Mouse (Mus musculus) kidney, postnatal 10 days (tissue): ENCODE measurements around the gene Dnajc5.

Source experiments
- DNase-seq: peaks from one replicate; pipeline ENCODE4 v3.0.0; 2021; ENCODE audit warnings: mixed read lengths

The Dnajc5 gene

DNA sequence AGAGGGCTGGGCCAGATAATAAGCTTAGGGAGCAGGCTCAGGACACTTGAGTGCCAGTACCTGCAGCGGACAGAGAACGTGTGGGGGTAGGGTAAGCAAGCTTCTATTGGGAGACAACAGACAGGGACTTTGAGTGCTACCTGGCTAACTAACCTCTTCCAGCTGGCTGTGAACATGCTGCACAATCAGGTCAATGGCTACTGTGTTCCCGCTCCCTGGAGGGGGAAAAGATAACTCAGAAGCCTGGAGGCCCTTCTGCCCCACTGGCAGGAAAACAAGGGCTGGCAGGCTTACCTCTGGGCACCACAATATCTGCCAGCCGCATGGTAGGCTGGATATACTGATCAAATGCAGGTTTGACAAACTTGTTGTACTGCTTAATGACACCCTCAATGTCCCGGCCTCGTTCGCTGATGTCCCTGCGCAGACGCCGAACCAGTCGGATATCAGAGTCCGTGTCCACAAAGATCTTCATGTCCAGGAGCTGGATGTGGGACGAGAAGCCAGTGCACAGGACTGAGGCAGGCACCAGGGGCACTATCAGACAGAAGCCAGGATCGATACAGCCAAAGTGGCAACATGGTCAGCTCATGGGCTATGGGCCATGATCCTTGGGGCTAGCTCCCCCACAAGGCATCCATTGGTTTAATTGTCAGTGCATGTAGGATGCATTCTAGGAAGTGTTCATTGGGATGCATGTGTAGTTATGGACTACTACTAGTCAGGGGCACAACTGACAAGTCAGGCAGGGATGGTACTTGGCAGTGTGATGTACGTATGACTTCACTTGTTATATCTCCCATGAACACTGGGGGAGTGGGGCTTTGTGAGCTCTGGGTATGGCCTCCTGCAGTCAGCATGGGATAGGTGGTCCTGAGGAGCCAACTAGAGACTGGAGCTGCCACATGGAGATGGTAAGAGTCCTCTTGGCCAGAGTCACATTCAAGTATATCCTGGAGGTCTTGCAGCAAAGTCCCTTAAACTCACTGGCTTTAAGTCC lies 52.9 kb downstream of the Dnajc5 start:
- no peak for DNase-seq

DNA sequence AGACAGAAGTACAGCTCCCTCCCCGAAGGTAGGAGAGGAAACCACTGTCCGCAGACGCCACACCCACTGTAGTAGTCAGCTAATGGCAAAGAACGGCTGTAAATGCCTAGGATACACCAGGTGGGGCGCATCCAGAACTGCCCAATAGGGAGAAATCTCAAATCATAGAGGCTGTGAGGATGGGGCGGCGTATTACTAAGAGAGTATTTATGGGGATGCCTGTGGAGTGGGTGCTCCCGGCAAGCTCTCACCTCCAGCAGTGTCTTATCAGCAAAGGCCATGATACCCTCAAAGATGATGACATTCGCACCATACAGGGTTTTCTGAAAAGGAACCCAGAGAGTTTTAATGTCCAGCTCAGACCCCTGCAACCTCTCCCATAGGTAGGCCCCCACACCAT lies 53.7 kb downstream of the Dnajc5 start:
- no peak for DNase-seq

DNA sequence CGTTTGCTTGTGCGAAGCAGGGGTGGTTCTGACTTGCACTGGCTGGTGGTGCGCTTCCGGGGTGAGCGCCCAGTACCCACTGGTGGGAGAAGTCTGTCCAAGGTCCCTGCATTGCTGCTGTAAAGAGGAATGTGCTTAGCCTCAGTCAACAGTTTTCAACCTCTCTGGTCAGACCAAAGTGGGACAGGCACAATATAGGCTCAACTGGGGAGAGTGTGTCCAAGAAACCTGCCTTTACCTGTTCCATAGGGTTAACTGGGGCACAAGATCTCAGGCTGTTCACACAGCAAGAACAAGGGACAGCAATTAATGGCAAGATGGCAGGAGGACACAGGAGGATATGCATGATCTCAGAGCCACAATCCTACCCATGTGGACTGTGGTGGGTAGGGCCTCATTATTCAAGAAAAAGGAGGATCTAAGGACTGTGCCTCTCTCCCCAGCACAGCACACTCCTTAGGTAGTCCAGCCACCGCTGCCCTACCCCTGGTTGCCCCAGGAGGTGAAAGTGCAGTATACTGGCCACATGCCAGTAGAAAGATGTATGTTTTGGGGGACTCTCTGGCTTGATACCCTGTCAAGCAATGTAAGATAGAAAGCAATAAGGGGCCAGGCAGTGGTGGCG lies 54.7 kb downstream of the Dnajc5 start:
- no peak for DNase-seq

DNA sequence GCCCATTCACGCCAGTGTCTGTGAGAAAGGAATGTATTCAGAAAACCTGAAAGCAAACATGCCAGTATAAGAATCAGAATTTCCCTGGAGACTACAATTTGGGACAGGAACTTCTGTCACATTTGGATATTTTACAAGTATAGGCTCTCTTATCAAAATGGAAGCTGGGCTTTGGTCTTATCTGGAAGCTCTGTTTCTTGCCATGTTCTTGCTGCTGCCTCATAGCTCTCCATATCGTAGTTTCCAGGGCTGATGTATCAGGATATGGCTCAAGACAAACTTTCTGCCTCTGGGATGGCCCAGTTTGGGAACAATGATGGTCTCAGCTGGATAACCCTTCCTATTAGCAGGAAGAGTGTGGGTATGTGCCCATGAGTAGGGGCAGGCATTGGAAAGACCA lies 56.3 kb downstream of the Dnajc5 start:
- DNase-seq = no peak

DNA sequence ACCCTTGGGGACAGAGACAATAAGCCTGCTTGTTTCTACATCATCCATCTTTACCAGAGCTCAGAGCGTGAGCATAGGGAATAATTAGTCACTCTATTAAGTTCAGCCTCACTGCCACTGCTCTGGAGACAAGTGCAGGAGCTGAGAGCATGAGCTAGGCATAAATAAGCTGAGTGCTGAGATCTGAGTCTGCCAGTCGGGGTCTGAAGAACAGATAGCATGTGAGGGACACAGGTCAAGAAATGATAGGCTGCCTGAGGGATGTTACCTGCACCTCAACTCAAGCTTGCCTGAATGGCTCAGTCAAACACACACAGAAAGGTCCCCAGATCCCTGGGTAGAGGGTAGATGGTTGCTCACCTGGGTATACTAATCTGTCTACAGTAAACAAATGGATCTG lies 56.8 kb downstream of the Dnajc5 start:
- no peak for DNase-seq

DNA sequence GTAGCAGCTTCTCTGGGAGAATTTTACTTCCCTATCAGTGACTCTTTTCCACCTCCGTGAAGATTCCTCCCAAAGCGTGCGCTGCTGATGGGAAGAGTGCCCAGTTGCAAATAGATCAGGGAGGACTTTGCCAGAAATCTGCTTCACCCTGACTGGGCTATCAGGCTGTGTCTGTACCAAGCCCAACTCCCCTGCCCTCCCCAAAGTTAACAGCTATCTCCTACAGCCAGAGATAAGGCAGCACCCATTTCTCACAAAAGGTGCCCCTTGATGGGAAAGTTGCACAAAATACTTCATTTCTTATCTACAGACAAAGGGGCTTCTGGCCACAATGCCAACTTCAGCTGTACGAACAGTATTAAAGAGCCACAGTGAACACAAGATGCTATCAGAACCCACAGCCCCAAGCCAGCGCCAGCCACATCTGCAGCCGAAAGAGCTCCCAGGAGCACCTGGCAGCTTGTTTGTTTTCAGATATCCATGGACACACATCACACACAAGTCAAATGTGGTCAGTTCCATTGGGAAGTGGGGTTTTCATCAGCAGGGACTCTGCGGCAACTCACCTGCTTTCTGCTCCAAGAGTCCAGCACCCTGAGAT lies 57.8 kb downstream of the Dnajc5 start:
- no peak for DNase-seq

DNA sequence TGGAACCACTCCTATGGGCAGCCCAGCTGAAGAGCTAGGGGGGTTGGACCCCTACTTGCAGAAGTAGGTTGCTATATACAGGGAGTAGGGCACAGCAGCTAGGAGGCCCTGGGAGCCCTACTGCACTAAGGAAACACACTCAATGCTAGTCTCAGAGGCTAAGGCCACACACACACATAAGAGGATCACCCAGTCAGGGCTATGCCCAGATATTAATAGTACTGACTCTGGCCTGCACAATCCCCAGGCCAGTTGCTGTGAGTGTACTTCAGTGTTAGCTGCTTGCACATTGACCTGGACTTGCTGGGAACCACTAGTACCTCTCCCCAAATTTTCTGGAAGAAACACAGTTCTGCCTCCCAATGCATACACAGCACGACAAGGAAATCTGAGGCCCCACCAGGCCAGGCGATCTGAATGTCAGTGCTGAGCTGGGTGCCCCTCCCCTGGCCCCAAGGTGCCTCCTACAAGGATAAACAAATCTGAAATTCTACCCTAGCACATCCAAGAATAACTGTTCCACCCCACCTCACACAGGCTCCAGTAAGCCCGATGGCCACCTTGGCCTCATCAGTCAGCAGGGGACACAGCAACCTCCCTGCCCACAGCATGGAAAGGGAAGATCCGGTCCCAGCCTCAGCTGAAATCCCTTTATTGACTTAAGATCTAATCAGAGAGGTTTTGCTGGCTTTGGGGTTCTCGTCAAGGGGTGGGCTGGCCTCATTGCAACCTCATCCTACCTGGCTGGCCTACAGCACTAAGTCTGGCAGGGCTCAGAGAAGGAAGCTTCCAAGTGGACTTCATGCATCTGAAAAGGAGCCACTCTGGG lies 58.7 kb downstream of the Dnajc5 start:
- no peak for DNase-seq

DNA sequence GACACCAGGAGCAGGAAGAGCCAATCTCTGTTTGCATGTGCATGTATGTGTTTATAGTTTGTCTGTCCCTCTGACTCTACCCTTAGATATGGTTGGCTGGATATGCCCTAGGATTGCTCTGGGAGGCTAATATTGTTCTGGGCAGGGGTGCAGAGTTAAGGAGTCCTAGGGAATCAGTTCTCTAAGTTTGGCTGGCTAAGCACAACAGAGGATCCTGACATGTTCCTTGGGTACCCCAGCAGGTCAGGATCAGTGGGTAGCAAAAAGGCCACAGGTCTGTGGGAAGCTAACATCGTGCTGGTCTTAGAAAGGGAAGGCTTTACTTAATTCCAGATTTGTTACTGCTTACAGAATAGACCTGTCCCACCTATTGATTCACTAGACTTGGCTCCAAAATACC lies 59.4 kb downstream of the Dnajc5 start:
- DNase-seq = no peak

DNA sequence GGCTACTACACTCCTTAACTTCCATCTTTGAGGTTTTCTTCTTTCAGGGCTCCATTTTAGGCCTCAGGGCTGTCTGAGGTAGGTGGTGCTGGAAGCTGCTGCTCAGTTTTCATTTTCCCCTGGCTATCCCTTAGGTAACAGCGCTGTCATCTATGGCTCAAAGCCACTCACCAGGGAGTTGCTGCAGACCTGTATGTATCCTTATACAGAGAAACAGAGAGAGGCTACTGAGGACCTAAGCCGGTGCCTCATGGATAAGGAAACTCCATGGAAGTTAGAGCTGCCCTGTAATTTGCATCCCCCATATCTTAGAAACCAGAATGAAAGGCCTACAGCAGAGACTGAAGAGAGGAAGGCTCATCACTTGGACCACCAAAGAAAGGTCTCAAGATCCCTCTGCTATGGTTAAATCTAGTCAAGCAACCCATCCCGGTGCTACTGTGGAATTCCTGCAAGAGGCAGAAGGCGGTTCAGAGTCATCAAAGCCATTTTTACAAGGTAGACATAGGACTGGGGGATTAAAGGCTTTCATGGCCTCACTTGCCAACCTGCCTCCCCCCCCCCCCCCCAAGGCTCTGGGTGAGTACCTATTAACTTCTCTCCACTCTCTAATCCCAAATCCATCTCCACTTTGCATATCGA lies 60.0 kb downstream of the Dnajc5 start:
- DNase-seq = no peak

DNA sequence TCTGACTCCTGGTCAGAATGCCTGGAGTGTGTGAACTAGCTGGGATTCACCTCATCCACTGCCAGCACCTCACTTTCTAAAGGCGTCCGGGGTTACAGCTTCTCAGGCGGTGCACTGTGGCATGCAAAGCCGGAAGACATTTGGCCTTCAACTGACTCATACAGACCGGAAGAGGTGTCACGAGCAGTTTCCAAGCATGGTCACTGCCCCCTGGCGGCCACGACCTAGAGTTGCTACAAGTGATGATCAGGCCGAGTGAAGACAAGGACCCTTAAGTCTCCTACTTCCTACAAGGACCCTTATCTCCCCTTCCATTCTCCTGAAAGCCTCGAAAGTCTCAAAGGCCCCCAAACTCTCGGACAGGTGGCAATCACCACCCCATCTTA lies 60.7 kb downstream of the Dnajc5 start:
- DNase-seq = peak; percentile 89

DNA sequence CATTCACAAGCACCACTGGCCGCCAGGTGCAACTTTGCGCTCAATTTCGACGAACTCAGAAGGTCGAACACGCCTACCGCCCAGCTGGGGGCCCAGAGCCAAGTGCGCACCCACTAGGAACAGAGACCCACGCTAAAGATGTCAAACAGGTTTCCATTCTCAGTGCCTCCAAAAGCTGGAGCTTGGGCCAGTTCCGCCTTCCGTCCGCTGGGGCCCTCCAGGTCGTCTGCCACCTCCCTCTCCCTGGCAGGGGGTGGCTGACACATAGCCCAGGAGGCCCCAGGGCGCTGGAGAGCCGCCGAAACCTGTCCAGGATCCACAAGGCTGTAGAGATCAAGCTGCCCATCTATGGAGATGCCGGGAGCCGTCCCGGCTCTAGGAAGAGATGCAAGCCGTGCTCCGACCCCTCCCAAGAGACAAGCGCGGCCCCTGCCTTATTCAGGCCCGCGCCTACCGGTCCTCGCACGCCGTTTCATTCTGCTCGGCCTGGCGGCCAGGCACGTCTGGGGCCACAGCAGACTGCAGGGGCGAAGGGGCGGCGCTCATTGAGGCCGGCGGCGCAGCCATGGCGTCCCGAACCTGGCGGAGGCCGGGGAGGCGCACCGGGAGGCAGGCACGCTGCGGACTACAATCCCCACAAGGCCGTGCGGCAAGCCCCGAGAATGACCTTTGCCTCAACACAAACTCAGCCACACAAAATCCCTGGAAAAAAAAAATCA lies 61.3 kb downstream of the Dnajc5 start:
- DNase-seq = peak; percentile 92

DNA sequence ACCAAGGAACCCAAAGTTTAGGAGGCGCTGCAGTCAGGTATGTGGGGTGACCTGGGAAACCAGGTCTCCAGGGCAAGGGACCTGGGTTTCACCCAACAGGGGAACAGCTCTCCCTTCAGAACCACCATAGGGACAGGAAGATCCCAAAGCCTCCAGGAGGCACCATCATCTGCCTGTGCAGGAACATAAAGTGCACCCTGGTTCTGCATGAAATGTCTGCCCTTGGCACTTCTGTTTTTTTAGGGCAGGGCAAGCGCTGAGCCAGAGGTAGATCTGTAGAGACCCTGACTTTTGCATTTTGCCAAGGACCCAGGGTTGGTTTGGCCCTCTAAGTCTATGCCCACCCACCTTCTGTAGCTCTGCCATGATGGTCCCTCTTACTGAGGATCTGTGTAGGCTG lies 62.1 kb downstream of the Dnajc5 start:
- no peak for DNase-seq

DNA sequence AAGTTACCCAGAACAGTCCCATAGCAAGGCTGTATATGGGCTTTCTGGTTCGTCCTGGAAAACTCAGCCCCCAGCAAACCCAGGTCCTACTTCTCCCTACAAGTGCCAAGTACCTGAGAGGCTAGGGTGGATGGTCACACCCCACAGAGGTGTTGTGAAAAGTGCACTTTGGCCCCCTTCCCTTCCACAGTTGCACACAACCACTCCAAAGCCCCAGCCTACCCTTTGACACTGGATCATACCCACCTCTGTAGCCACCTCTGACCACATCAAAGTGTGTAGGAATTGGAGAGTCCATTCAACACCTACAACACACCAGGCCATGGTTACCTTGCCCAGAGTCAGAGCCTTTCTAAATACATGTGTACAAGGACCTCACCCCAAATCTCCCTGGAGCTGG lies 62.7 kb downstream of the Dnajc5 start:
- no peak for DNase-seq

DNA sequence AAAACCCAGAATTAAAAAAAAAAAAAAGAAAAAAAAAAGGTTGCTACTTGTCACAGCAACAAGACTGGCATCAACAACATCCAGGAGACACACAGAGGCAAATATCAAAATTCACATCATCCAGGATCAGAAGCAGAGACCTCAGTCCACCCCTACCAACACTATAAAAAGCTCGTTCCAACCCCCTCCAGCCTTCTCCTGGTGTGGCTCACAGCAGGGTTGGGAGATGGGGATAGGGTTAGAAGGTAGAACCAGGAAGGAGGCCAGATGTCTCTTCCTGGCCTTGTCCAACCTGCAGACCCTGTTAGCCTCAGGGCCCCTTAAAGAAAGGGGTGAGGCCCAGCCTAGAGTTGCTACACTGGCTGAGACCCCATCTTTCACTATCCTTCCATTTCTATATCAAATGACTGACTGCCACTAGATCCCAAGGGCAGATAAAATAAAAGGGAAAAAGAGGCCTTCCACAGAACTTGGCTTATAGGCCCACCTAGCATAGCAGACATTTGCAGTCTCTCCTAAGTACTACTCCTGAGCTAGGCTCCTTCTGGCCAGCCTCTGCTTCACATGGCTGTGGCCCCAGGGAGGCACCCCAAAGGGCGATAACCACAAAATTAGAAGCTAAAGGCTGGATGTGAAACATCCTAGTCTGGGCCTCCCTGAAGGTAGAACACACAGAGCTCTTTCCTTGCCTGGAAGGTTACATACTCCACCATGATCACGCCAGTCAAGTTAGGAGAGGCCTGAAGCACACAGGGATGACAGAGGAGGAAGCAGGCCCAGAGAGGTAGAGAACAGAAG lies 63.4 kb downstream of the Dnajc5 start:
- DNase-seq = no peak

DNA sequence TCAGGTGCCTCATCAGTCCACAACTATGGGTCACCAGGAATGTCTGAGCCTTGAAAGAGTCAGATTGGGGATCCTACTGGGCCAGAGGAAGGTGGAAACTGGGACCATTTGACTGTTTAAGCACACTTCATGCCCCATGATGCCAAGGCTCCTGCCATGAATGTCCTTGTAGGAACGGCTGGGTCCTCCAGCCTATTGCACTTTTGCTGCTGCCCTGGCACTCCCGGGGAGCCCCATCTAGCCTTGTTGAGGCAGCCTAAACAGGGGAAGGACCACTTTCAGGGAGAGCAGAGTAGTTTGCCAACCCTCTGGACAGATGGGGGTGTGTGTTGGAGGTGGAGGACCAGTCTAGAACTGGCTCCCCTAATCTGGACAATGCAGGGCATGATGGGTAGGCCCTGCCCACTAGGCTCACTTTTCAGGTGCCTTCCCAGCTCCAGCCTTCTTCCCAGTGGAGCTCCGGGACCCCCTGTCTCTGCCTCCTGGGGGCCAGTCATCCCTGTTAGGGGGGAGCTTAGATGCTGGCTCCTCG lies 64.2 kb downstream of the Dnajc5 start, which contains the start of gene Uckl1:
Uckl1 (minus strand) TSS at position 482 of the 532 bp plus-strand sequence.
- no peak for DNase-seq

DNA sequence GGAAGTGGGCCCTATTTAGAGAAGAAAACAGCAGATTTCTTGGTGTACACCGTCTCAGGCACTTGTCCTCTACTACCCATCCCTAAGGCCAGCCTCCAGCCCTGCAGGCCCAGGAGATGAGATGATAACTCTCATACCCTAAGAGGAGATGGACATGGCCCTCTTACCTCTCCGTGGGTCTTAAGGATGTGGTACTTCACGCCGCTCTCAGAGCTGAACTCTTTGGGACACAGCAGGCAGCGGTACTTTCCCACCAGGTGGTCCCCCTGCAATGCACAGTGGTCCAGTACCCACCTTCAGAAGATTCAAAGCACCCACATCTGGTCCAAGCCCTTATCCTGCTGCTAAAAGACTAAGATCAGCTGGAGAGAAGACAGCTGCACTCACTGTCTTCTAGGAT lies 65.2 kb downstream of the Dnajc5 start:
- DNase-seq = no peak

DNA sequence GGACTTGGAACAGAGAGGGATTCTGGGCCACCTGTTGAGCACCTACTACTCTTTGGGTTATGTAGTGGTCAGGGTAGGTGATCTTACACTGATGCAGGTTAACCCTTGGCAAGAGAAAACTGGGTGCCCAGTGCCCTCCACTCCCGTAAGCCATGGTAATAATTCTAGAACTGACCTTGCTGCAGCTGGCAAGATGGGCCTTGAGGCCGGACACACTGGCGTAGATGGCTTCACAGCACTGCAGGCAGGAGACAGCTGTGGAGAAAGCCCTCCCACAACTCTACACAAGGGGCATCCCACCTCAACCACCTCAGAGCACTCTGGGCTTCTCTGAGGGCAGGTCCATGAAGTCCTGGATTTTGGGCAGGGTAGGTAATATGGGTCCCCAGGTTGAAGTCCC lies 65.8 kb downstream of the Dnajc5 start:
- DNase-seq = no peak

DNA sequence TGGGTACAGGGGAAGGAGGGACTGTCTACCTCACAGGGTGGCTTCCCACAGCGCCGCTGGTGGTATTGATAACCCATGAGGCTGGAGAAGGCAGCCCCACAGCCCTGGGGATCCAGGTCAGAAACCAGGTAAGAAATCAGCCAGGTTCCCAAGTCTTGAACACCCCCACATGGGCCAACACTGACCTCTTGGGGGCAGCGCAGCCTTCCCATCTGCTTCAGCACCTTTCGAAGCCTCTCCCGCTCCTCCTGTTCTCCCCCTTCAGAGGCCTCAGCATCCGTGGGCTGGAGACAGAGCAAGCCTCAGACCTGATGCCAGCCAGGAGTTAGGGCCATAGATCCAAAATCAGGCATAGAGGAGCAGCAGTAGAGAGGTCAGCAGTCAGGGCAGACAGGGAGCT lies 67.5 kb downstream of the Dnajc5 start:
- no peak for DNase-seq

DNA sequence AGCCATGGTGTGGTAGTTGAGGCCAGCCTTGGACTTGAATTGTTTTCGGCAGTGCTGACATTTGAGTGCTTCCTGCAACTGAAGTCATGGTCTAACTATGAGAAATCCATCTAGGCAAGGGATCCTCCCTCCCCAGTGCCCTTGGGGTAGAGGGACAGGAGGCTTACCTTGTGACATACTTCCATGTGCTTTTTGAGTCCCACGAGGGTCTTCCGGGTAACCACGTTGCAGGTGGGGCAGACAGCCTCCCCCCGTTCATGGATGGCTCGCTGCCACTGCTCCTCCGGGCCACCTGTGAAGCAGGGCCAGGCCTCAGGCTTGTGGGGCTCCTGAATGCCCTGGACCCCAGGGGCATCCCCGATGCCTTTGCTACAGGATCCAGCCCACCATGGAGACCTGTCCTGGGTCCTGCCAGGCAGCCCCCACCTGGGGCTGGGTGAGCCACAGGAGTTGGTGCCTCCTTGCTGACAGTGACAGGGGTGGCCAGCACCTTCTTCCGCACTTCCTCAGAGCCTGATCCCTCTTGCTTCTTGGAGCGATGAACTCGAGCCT lies 68.0 kb downstream of the Dnajc5 start:
- DNase-seq = no peak

DNA sequence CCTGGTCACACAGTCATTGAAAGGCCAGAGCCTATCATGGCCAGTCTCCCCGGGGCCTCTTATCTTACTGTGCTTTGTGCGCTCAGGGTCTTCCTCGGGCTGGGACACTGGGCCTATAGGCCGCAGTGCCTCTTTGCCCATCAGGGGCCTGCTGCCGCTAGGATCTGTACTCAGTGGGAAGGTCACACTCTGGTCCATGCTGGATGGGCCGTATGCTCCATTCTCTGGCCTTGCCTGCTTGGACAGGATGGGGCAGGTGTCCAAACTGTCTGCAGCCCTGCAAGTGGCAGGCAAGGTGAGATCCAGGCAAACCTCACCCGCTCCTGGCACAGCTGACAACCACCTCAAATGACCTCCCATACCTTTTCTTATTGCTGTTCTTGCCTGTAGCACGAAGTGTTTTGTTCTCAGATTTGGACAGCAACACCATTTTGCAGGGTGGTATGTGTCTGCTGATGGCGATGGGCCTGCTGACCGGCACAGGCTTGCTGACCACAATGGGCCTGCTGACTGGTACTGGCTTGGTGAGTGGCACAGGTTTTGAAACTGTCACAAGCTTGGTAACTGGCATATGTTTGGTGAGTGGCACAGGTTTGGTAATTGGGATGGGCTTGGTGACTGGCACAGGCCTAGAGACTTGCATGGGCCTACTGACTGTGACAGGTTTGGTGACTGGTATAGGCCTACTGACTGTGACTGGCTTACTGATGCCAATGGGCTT lies 68.9 kb downstream of the Dnajc5 start:
- no peak for DNase-seq
